Comparison of ENCODE assay signal across 8 mouse cellular contexts in genomic region chr5:52865825-52866224, GRCm38 (mm10). TPM values are rescaled to one million over a fixed set of nuclear protein-coding genes. Genes with fewer than 3 reads are reported as not detected.
DNase-seq lines count a peak whose midpoint lies in the region.

No protein-coding gene starts in this region.

- peak overlapping the region; percentile 34 for H3K27ac ChIP-seq in brown adipose tissue, adult 24 weeks (replicated peaks; ENCODE audit: low read depth, low read length)

- H3K4me3 ChIP-seq in brown adipose tissue, adult 24 weeks (ENCODE audit: insufficient read depth, low read depth, low read length) = no peak overlapping the region

- intact Hi-C loops in heart, postnatal 25 days (cut with DNase I) = no loop called here

- peak; percentile 41 to 51 for DNase-seq in right cerebral cortex, adult 2 months (ENCODE audit: low spot score in 2 of 2)
- no peak for DNase-seq in right cerebral cortex, postnatal 14 days
- peak; percentile 31 for DNase-seq in heart, postnatal 25 days (ENCODE audit: low spot score)
- peak; percentile 79 for DNase-seq in lung, postnatal 10 days
- no peak for DNase-seq in T-cell, adult 2 months (ENCODE audit: low spot score)
- no peak for DNase-seq in c-Kit-positive CD71-positive TER-119-positive erythroid progenitor cells, embryonic 14.5 days (ENCODE audit: low spot score)
- no peak for DNase-seq in embryo, embryonic 10.5 days (ENCODE audit: low spot score)

- H3K4me1 ChIP-seq in brown adipose tissue, adult 24 weeks (ENCODE audit: control insufficient read depth, insufficient read depth, insufficient read length, low read length) = no peaks in the 10 kb centered on the region

RNA-seq across cellular contexts. Expression of gene Anapc4, which starts 32.0 kb away (rescaled TPM):
- 35.5 and 37.1 TPM in 2 replicates for polyA plus RNA-seq in brown adipose tissue, adult 24 weeks (2012; ENCODE audit: insufficient read depth, insufficient read length, missing spikeins)
- 10 to 100 TPM; 38.4 to 39.5 TPM for total RNA-seq in heart, postnatal 25 days (2021)

Comparison
In these comparisons a context has a peak if more than half of its experiments do, and no peak if none do; other contexts are left out.
1. DNase-seq: peak in right cerebral cortex, adult 2 months (2 of 2), heart, postnatal 25 days (single experiment) and lung, postnatal 10 days (single experiment); none in right cerebral cortex, postnatal 14 days (single experiment), T-cell, adult 2 months (single experiment), c-Kit-positive CD71-positive TER-119-positive erythroid progenitor cells, embryonic 14.5 days (single experiment) and embryo, embryonic 10.5 days (single experiment).